Mouse (Mus musculus) E14TG2a.4 (cell line): ENCODE results near the gene Mab21l3.
A peak's percentile ranks its signal among the peaks of the same experiment; 100 is the strongest.

ENCODE experiments used
- CTCF ChIP-seq: conservative IDR thresholded peaks from 2 replicates; pipeline ENCODE4 v1.5.1; 2014; ENCODE audit warnings: low read length
- POU5F1 ChIP-seq: IDR thresholded peaks from 2 replicates; pipeline ENCODE4 v1.6.1; 2014; ENCODE audit warnings: low read length, borderline replicate concordance

- TF ChIP-seq CTCF (peak; percentile 74), POU5F1 (peak; percentile 54; the same call in 1 of the 2 replicates)
Observed at GRCm38 (mm10) chr3:101896893-101897292, 48.1 kb upstream of the Mab21l3 start.
